Comparison of ENCODE assay signal across 16 mouse cellular contexts in genomic region chr11:44899965-44900364, GRCm38 (mm10).
A peak's percentile ranks its signal among the peaks of the same experiment; 100 is the strongest.
DNase-seq lines count a peak whose midpoint lies in the region; ATAC-seq and TF ChIP-seq lines count a peak whose summit lies in the region.
"Had no signal": no experiment of that assay in that cellular context is flagged by ENCODE, and none has a peak within 500 bp of the region (broad histone marks: within the 10 kb centered on the region; RNA-seq: fewer than 3 reads in every experiment).

No protein-coding gene starts in this region.

- peaks cover 60% of the 10 kb centered on the region for H3K4me1 ChIP-seq in hindbrain, embryonic 13.5 days (replicated peaks)
- peaks cover 3% of the 10 kb centered on the region; the same call in 1 of the 2 replicates for H3K4me1 ChIP-seq in midbrain, postnatal 0 days (ENCODE audit: insufficient read depth, low read length)

- no peak overlapping the region for H3K9ac ChIP-seq in hindbrain, embryonic 13.5 days
- H3K9ac ChIP-seq in midbrain, postnatal 0 days (replicated peaks; ENCODE audit: low read length, poor library complexity, severe bottlenecking), result no peak overlapping the region
- H3K9ac ChIP-seq: embryonic facial prominence, embryonic 13.5 days; intestine, embryonic 15.5 days; limb, embryonic 13.5 days had no signal

- H3K4me3 ChIP-seq in hindbrain, embryonic 13.5 days, result no peak overlapping the region
- no peak overlapping the region for H3K4me3 ChIP-seq in midbrain, postnatal 0 days (ENCODE audit: low read depth, low read length)
- H3K4me3 ChIP-seq: embryonic facial prominence, embryonic 13.5 days; intestine, embryonic 15.5 days; limb, embryonic 13.5 days; megakaryocyte, embryonic 14.5 days had no signal

- peak; percentile 18 for DNase-seq in cerebellum, adult 9-11 months
- DNase-seq in cerebellum, postnatal 36 days, result peak; percentile 17 to 28
- peak; percentile 65 for DNase-seq in midbrain, postnatal 0 days (ENCODE audit: low spot score)
- no peak for DNase-seq in right cerebral cortex, adult 18-20 months
- no peak for DNase-seq in layer of hippocampus, postnatal 14 days (ENCODE audit: low spot score in 2 of 2)
- no peak for DNase-seq in ovary, postnatal 36 days (ENCODE audit: low spot score)
- DNase-seq: adrenal gland, adult 2 months; lung, adult 18-20 months; thymus, adult 18-20 months had no signal

- WGBS in hindbrain, embryonic 13.5 days, result 31% methylated on average over 7 of the region's 7 CpGs
- WGBS in midbrain, postnatal 0 days, result 21% methylated on average over 7 of the region's 7 CpGs

- ATAC-seq in hindbrain, embryonic 13.5 days (ENCODE audit: low FRiP score), result no peak
- no peak for ATAC-seq in midbrain, postnatal 0 days (ENCODE audit: low FRiP score)
- ATAC-seq in erythroblast, adult 5-6 weeks (replicated peaks; ENCODE audit: low FRiP score, poor library complexity, severe bottlenecking), result no peak
- ATAC-seq: intestine, embryonic 15.5 days had no signal

- no peaks in the 10 kb centered on the region for H3K36me3 ChIP-seq in hindbrain, embryonic 13.5 days
- no peaks in the 10 kb centered on the region for H3K36me3 ChIP-seq in midbrain, postnatal 0 days (ENCODE audit: insufficient read depth, low read length)
- H3K36me3 ChIP-seq: embryonic facial prominence, embryonic 13.5 days; intestine, embryonic 15.5 days; limb, embryonic 13.5 days had no signal

- no peak for TF ChIP-seq CTCF in midbrain, postnatal 0 days (IDR thresholded peaks at IDR 0.05)

- H3K27ac ChIP-seq in hindbrain, embryonic 13.5 days, result peak overlapping the region; percentile 63
- no peak overlapping the region for H3K27ac ChIP-seq in midbrain, postnatal 0 days (ENCODE audit: low read depth, low read length)
- H3K27ac ChIP-seq: embryonic facial prominence, embryonic 13.5 days; intestine, embryonic 15.5 days; kidney, postnatal 0 days; limb, embryonic 13.5 days had no signal

- peak overlapping the region; percentile 11; the same call in 1 of the 2 replicates for H3K4me2 ChIP-seq in hindbrain, embryonic 13.5 days
- no peak overlapping the region; the same call in 1 of the 2 replicates for H3K4me2 ChIP-seq in midbrain, postnatal 0 days (ENCODE audit: low read depth, low read length, poor library complexity, severe bottlenecking)
- H3K4me2 ChIP-seq: embryonic facial prominence, embryonic 13.5 days; intestine, embryonic 15.5 days; limb, embryonic 13.5 days had no signal

- H3K27me3 ChIP-seq in hindbrain, embryonic 13.5 days, result no peaks in the 10 kb centered on the region
- H3K27me3 ChIP-seq in midbrain, postnatal 0 days (ENCODE audit: insufficient read depth, low read length), result no peaks in the 10 kb centered on the region
- H3K27me3 ChIP-seq: embryonic facial prominence, embryonic 13.5 days; intestine, embryonic 15.5 days; limb, embryonic 13.5 days; megakaryocyte, embryonic 14.5 days had no signal

- no peaks in the 10 kb centered on the region for H3K9me3 ChIP-seq in hindbrain, embryonic 13.5 days
- no peaks in the 10 kb centered on the region for H3K9me3 ChIP-seq in midbrain, postnatal 0 days (ENCODE audit: low read length)
- H3K9me3 ChIP-seq: embryonic facial prominence, embryonic 13.5 days; intestine, embryonic 15.5 days; limb, embryonic 13.5 days; megakaryocyte, embryonic 14.5 days had no signal

Comparison
In these comparisons a context has a peak if more than half of its experiments do, and no peak if none do; other contexts are left out.
1. DNase-seq: peak in cerebellum, adult 9-11 months (single experiment), cerebellum, postnatal 36 days (2 of 2) and midbrain, postnatal 0 days (single experiment); none in right cerebral cortex, adult 18-20 months (single experiment), layer of hippocampus, postnatal 14 days (0 of 2) and ovary, postnatal 36 days (single experiment).